Comparison of ENCODE assay signal across 9 mouse cellular contexts in genomic region chr8:111735335-111735761, GRCm38 (mm10). TPM values are rescaled to one million over a fixed set of nuclear protein-coding genes. Genes with fewer than 3 reads are reported as not detected.
DNase-seq lines count a peak whose midpoint lies in the region; ATAC-seq lines count a peak whose summit lies in the region.
"Had no signal": no experiment of that assay in that cellular context is flagged by ENCODE, and none has a peak within 500 bp of the region (broad histone marks: within the 10 kb centered on the region; RNA-seq: fewer than 3 reads in every experiment).

No protein-coding gene starts in this region.

- no peaks in the 10 kb centered on the region for H3K9me3 ChIP-seq in embryonic facial prominence, embryonic 12.5 days
- no peaks in the 10 kb centered on the region for H3K9me3 ChIP-seq in limb, embryonic 13.5 days

- no peak overlapping the region for H3K4me2 ChIP-seq in embryonic facial prominence, embryonic 12.5 days (replicated peaks)
- no peak overlapping the region for H3K4me2 ChIP-seq in limb, embryonic 13.5 days (replicated peaks)

- H3K27me3 ChIP-seq in embryonic facial prominence, embryonic 12.5 days = no peaks in the 10 kb centered on the region
- no peaks in the 10 kb centered on the region for H3K27me3 ChIP-seq in limb, embryonic 13.5 days

- H3K27ac ChIP-seq in embryonic facial prominence, embryonic 12.5 days = peak overlapping the region; percentile 87
- peak overlapping the region; percentile 76; the same call in 1 of the 2 replicates for H3K27ac ChIP-seq in limb, embryonic 13.5 days

- DNase-seq in gastrocnemius, postnatal 10 days = peak; percentile 7
- DNase-seq in gastrocnemius, adult 8-10 months (ENCODE audit: low spot score in 2 of 2) = no peak
- DNase-seq in heart, postnatal 4 days = peak; percentile 56
- peak; percentile 41 for DNase-seq in testis, postnatal 10 days (ENCODE audit: low spot score)
- DNase-seq in embryo, embryonic 11 days = no peak
- DNase-seq in ovary, postnatal 10 days (ENCODE audit: low spot score) = no peak

- H3K36me3 ChIP-seq in embryonic facial prominence, embryonic 12.5 days = no peaks in the 10 kb centered on the region
- peaks cover 10% of the 10 kb centered on the region; the same call in 1 of the 2 replicates for H3K36me3 ChIP-seq in limb, embryonic 13.5 days

- H3K4me3 ChIP-seq in embryonic facial prominence, embryonic 12.5 days = no peak overlapping the region
- H3K4me3 ChIP-seq in limb, embryonic 13.5 days = no peak overlapping the region

- WGBS in embryonic facial prominence, embryonic 12.5 days = 37% methylated on average over 8 of the region's 8 CpGs
- WGBS in limb, embryonic 13.5 days = 54% methylated on average over 8 of the region's 8 CpGs

- H3K4me1 ChIP-seq in embryonic facial prominence, embryonic 12.5 days = peaks cover 77% of the 10 kb centered on the region
- H3K4me1 ChIP-seq in limb, embryonic 13.5 days = peaks cover 82% of the 10 kb centered on the region

- ATAC-seq in embryonic facial prominence, embryonic 12.5 days (ENCODE audit: insufficient number of reproducible peaks, insufficient read depth, low FRiP score, low TSS enrichment) = no peak
- ATAC-seq in limb, embryonic 13.5 days (ENCODE audit: low FRiP score, low read depth) = no peak

- no peak overlapping the region for H3K9ac ChIP-seq in embryonic facial prominence, embryonic 12.5 days
- H3K9ac ChIP-seq in limb, embryonic 13.5 days = 0 out of 2 replicates have a peak overlapping the region, but pooled peaks have one; percentile 31

RNA-seq across cellular contexts. Expression of gene Bcar1, which starts 8.3 kb away (rescaled TPM):
- total RNA-seq in gastrocnemius, postnatal 10 days (2021) = 10 to 100 TPM; 22.3 to 27.1 TPM
- 10 to 100 TPM; 10.7 to 11.1 (median 10.8) TPM for total RNA-seq in gastrocnemius, adult 8-10 months (2022)
- polyA plus RNA-seq in embryonic facial prominence, embryonic 12.5 days (2016; fragmentation: Nextera tagmentation; extraction: Ambion mirVana) = 40.0 and 41.1 TPM in 2 replicates
- 10 to 100 TPM; 62.7 to 65.0 TPM for total RNA-seq in heart, postnatal 4 days (2021)
- polyA plus RNA-seq in limb, embryonic 13.5 days (2015; fragmentation: Nextera tagmentation; extraction: Ambion mirVana) = 41.7 and 41.8 TPM in 2 replicates
- total RNA-seq: common myeloid progenitor, adult 5-6 weeks had no signal

RNA-seq across cellular contexts. Expression of gene Ctrb1, which starts 44.5 kb away (rescaled TPM):
- total RNA-seq in gastrocnemius, postnatal 10 days (2021) = not detected
- total RNA-seq in gastrocnemius, adult 8-10 months (2022) = under 1 TPM in 1 of 4 experiments, not detected in 3; 0.35 TPM
- not detected in 2 replicates for polyA plus RNA-seq in embryonic facial prominence, embryonic 12.5 days (2016; fragmentation: Nextera tagmentation; extraction: Ambion mirVana)
- total RNA-seq in heart, postnatal 4 days (2021) = not detected
- 0.89 and 3.1 TPM in 2 replicates for polyA plus RNA-seq in limb, embryonic 13.5 days (2015; fragmentation: Nextera tagmentation; extraction: Ambion mirVana)
- total RNA-seq: common myeloid progenitor, adult 5-6 weeks had no signal

Comparison
In these comparisons a context has a peak if more than half of its experiments do, and no peak if none do; other contexts are left out.
1. DNase-seq: peak in gastrocnemius, postnatal 10 days (single experiment), heart, postnatal 4 days (single experiment) and testis, postnatal 10 days (single experiment); none in gastrocnemius, adult 8-10 months (0 of 2), embryo, embryonic 11 days (single experiment) and ovary, postnatal 10 days (single experiment).